Mouse (Mus musculus) testis, postnatal 10 days (tissue): ENCODE data around the gene Hist1h1a.
"Not testable (repeated sequence)": the region's sequence is repeated elsewhere in the genome, so short reads cannot be mapped to it uniquely, and the experiment has no call there.

ENCODE experiments used
- DNase-seq: peaks from one replicate; pipeline ENCODE4 v3.0.0; 2021; ENCODE audit warnings: low spot score

The Hist1h1a gene

DNA sequence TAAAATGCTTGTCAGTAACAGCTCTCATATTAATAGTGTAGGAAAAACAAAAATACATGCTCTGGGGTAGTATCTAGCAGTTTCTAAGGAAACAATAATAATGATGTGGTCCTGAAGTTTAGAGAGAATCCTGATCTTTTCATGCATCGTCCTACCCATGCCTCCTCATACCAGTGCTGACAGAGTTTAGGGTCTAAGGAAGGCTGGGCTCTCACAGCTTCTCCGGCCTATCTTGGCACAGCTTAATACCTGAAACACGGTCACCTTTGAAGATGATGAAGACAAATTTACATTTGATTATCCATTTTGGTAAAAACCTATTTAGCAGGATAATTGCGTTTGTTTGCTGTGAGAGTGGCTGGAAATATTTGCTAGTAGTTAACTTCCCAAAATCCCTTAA lies 19.5 kb upstream of the Hist1h1a start:
- no peak for DNase-seq

GRCm38 (mm10) chr13:23744421-23745380 lies 18.8 kb upstream of the Hist1h1a start:
- no peak for DNase-seq

- DNase-seq, result peak; percentile 92
Measured at GRCm38 (mm10) chr13:23745381-23746161, 17.9 kb upstream of the Hist1h1a start, which contains the start of gene Hist1h3c. Hist1h3c (minus strand) TSS chr13:23745602.

- DNase-seq, result peak; percentile 78
Measured at GRCm38 (mm10) chr13:23746201-23747080, 17.0 kb upstream of the Hist1h1a start, which contains the start of gene Hist1h2bb. Hist1h2bb (plus strand) TSS chr13:23746734.

GRCm38 (mm10) chr13:23747081-23747891 lies 16.2 kb upstream of the Hist1h1a start:
- DNase-seq, result no peak

DNA sequence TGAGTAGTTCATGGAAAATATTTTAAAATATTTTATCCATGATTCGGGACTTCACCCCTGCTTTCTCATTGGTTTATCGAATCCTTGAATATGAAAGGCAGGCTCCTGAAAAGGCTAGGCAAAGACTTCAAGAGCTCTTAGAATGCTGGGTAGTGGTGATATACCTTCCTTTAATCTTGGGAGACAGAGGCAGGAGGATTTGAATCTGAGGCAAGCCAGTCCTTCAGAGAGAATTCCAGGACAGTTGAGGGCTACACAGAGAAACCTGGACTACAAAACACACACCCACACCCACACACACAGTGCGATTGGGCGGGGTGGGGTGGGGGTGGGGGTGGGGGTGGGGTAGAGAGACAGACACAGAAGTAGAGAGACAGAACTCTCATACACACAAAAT lies 15.6 kb upstream of the Hist1h1a start:
- no peak for DNase-seq

DNA sequence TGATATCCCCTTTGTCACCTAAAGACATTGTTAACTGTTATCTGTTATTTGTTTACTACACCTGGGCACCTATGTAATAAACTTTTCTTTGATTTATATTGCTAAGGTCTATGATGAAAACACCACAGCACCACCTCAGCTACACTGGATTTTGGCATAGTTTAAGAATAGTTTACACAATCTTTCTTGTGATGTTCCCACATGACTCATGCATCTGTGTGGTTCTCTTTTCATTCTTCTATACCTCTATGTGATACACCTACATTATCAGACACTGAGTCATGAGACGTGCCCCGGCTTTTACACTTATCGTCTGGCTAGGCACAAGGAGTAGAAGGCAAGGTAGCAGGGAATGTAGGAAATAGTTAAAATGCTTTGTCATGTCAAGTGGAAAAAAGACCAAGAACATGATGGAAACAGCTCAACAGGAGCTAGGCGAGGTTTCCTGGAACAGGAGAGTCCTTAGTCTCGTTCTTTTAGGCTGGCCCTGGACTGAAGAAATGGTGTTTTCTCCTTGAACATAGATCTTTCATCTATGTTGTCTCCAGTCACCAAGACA lies 13.8 kb upstream of the Hist1h1a start:
- no peak for DNase-seq

DNA sequence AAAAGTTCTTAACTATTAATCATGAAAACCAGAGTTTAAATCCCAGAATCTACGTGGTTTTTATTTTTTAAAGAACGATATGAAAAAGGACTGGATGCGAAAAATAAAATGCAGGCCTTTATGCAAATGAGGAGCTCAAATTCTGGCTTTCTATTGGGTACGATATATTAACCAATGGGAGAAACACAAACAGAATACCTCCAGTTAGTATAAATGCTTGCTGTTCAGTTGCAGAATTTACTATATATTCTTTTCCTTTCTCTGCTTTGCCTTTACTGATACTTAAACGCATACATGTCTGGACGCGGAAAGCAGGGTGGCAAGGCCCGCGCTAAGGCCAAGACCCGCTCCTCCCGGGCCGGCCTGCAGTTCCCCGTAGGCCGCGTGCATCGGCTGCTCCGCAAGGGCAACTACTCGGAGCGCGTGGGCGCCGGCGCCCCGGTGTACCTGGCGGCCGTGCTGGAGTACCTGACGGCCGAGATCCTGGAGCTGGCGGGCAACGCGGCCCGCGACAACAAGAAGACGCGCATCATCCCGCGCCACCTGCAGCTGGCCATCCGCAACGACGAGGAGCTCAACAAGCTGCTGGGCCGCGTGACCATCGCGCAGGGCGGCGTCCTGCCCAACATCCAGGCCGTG lies 12.5 kb upstream of the Hist1h1a start, which contains the start of gene Hist1h2ab:
Gene Hist1h2ab, plus strand, starts transcription at position 288 of the 639 bp plus-strand sequence.
- DNase-seq, result not testable (repeated sequence)

DNA sequence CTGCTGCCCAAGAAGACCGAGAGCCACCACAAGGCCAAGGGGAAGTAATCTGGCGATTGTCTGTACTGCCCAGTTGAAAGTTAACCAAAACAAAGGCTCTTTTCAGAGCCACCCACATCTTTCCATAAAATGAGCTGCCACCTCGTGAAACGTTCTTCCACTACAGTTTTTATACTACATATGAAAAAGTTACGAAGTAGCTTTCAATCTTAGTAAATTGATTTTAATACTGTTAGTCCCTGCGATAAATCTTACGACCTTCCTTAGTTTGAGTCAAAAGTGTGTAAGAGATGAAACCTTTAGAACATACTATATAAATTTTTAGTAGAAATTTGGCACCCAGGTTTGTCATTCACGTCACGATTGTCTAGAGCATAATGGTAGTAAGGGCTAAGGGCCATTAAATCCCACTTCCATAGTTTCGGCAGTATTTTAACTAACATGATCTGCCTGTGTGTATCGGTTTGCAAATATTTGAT lies 11.9 kb upstream of the Hist1h1a start:
- DNase-seq, result no peak

DNA sequence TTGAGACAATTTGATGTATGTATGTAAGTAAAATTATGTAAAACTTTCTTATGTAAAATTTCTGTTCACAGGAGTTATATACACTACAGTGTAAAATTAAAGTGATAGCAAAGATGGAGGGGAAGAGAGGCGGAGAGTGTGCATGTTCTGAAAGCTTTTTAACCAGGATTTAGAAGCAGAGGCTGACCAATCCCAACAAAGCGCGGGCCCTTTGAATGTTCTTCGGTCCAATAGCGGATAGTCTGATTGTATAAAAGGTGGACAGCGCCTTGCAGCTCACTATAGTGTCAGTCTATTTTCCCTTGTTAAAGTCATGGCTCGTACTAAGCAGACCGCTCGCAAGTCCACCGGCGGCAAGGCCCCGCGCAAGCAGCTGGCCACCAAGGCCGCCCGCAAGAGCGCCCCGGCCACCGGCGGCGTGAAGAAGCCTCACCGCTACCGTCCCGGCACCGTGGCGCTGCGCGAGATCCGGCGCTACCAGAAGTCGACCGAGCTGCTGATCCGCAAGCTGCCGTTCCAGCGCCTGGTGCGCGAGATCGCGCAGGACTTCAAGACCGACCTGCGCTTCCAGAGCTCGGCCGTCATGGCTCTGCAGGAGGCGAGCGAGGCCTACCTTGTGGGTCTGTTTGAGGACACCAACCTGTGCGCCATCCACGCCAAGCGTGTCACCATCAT lies 11.3 kb upstream of the Hist1h1a start, which contains the start of gene Hist1h3b:
Gene Hist1h3b, plus strand, starts transcription at position 201 of the 675 bp plus-strand sequence.
- peak; percentile 93 for DNase-seq

DNA sequence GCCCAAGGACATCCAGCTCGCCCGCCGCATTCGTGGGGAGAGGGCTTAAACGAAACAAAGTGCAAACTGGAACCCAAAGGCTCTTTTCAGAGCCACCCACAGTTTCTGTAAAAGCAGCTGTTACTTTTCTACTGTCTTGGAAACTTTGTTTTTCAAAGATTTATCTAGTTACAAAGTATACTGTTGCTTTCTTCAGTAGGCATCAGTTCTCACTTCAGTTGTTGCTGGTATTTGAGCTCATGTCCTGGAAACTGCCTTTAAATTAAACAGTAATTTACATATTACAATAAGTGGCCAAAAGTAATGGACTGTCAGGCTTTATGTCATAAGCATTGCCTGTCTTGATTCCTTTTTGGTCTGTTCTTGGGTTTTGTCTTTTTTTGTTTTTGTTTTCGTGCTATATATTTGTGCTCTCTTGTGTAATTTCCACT lies 10.7 kb upstream of the Hist1h1a start:
- no peak for DNase-seq

GRCm38 (mm10) chr13:23753314-23754078 lies 10.0 kb upstream of the Hist1h1a start:
- DNase-seq, result no peak

DNA sequence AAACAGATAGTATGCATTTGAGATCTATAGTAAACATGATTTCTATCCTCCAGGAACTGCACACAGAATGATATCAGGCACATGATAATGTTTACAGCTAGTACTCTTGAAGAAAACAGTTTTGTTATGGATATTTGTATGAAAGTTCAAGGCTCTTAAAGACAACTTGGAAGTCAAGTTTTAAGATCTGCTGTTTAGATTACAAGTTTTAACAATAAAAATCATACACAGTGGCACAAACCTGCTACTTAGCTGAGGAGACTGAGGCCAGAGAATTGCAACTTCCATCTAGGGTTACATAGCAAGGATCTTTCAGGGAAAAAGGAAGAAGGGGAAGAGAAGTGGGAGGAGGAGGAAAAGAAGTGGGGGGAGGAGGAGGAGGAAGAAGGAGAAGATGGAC lies 8.5 kb upstream of the Hist1h1a start:
- no peak for DNase-seq

DNA sequence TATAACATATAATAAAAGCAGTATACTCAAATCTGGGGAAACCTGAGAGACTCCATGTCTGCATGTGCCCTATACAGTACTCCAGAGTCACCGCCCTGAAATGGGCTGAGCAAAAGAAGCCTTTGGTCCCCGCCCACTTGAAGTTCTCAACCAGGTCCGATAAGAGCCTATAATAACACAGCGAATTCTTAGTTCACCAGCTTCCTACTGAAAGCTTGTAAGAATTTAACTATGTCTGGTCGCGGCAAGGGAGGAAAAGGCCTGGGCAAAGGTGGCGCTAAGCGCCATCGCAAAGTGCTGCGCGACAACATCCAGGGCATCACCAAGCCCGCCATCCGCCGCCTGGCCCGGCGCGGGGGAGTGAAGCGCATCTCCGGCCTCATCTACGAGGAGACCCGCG lies 6.7 kb upstream of the Hist1h1a start, which contains the start of gene Hist1h4b:
Gene Hist1h4b, plus strand, starts transcription at position 224 of the 400 bp plus-strand sequence.
- peak; percentile 84 for DNase-seq

DNA sequence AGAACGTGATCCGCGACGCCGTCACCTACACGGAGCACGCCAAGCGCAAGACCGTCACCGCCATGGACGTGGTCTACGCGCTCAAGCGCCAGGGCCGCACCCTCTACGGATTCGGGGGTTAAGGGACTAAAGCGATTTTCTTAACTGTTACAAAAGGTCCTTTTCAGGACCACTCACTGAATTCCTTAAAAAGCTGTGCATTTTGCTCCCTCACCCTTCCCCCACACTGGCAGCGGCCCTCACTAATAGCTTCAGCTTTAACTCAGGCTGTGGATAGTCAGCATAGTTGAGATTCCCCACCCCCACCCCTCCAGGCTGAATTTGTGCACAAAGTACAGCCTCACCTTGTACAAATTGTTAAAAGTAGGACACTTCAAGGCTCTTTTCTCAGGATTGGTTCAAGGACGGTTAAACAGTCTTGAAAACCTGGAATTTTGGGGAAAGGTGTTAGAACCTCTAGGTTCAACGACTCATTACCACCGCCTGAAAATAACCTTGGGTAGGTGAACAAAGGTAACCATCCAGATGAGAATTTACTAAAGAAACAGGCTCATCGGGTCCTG lies 6.2 kb upstream of the Hist1h1a start:
- DNase-seq, result no peak

GRCm38 (mm10) chr13:23757921-23758320 lies 5.5 kb upstream of the Hist1h1a start:
- no peak for DNase-seq

GRCm38 (mm10) chr13:23759251-23759771 lies 4.2 kb upstream of the Hist1h1a start:
- DNase-seq, result no peak

DNA sequence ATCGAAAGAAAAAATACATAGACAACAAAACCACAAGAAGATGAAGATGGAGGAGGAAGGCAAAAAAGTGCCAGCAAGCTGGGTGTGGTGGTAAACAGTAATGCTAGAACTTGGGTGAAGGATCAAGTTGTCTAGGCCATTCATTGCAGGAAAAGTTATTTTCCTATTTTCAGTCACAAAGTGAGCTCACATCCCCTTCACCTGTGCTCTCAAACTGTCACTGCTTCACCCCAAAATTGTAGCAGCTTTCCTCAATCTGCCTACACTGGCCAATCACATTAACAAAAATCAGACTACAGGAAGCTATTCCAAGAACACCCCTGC lies 3.6 kb upstream of the Hist1h1a start:
- no peak for DNase-seq
